Mouse (Mus musculus) midbrain, postnatal 0 days (tissue): ENCODE data around the gene Mab21l2. TPM values are rescaled to one million over a fixed set of nuclear protein-coding genes. Genes with fewer than 3 reads are reported as not detected.

Source experiments
- ATAC-seq: fragments of 200-750 bp; cut with Nextera tagmentation; 2 replicates; pipeline ENCODE4 v1.8.0; 2017; ENCODE audit warnings: moderate number of reproducible peaks, mild to moderate bottlenecking, moderate TSS enrichment, moderate library complexity; ENCODE audit not compliant: low FRiP score
- DNase-seq: peaks from one replicate; pipeline ENCODE4 v3.0.0-alpha.2; 2015; ENCODE audit warnings: low spot score
- H3K27ac ChIP-seq: fragments of 300-500 bp; sonication (generic); 2 replicates; pipeline ENCODE4 v1.5.1; 2014; ENCODE audit warnings: low read depth, mild to moderate bottlenecking, low read length, mixed read lengths
- H3K27me3 ChIP-seq: fragments of 300-500 bp; sonication (generic); 2 replicates; pipeline ENCODE4 v1.6.1; 2014; ENCODE audit warnings: low read length, control low read depth, mixed read lengths; ENCODE audit not compliant: insufficient read depth
- H3K36me3 ChIP-seq: fragments of 300-500 bp; sonication (generic); 2 replicates; pipeline ENCODE4 v1.6.1; 2014; ENCODE audit warnings: low read length, control low read depth, mixed read lengths; ENCODE audit not compliant: insufficient read depth
- H3K4me1 ChIP-seq: fragments of 300-500 bp; sonication (generic); 2 replicates; pipeline ENCODE4 v1.6.1; 2014; ENCODE audit warnings: mild to moderate bottlenecking, control low read depth, antibody characterized with exemption, low read length, mixed read lengths; ENCODE audit not compliant: insufficient read depth
- H3K4me2 ChIP-seq: fragments of 300-500 bp; sonication (generic); 2 replicates; pipeline ENCODE4 v1.6.1; 2014; ENCODE audit warnings: low read depth, mild to moderate bottlenecking, low read length, mixed read lengths; ENCODE audit not compliant: poor library complexity, severe bottlenecking
- H3K4me3 ChIP-seq: fragments of 300-500 bp; sonication (generic); 2 replicates; pipeline ENCODE4 v1.5.1; 2014; ENCODE audit warnings: low read depth, mild to moderate bottlenecking, low read length, moderate library complexity
- H3K9ac ChIP-seq: fragments of 300-500 bp; sonication (generic); replicated peaks from 2 replicates; pipeline ENCODE4 v1.6.1; 2014; ENCODE audit warnings: mild to moderate bottlenecking, low read length, moderate library complexity, mixed read lengths; ENCODE audit not compliant: poor library complexity, severe bottlenecking
- H3K9me3 ChIP-seq: fragments of 300-500 bp; sonication (generic); 2 replicates; pipeline ENCODE4 v1.6.1; 2016; ENCODE audit warnings: low read length, control low read depth
- CTCF ChIP-seq: IDR thresholded peaks from 2 replicates; pipeline ENCODE4 v1.5.1; 2016; ENCODE audit warnings: antibody characterized with exemption, mild to moderate bottlenecking
- WGBS: fragments of 180-500 bp; shearing (Covaris S2); extraction: QIAGEN DNeasy Blood & Tissue Kit; methylation state at CpG from one replicate; pipeline ENCODE4 v1.1.7; 2014; 5-methylcytosine and 5-hydroxymethylcytosine counted together
- polyA plus RNA-seq: library from polyadenylated mRNA; unstranded; fragments of >200 nt; fragmentation: Nextera tagmentation; extraction: Ambion mirVana; gene quantifications from 2 replicates; pipeline ENCODE4 v1.2.1, GENCODE M21; 2015
- total RNA-seq: library from RNA; depleted of rRNA; stranded (reverse); fragments of >200 nt; gene quantifications from 2 replicates; pipeline ENCODE4 v1.2.3, GENCODE M21; 2014

Gene Mab21l2
- total and polyA plus RNA-seq, 2 experiments from 2014 or later = 39.8 to 45.2 TPM

DNA sequence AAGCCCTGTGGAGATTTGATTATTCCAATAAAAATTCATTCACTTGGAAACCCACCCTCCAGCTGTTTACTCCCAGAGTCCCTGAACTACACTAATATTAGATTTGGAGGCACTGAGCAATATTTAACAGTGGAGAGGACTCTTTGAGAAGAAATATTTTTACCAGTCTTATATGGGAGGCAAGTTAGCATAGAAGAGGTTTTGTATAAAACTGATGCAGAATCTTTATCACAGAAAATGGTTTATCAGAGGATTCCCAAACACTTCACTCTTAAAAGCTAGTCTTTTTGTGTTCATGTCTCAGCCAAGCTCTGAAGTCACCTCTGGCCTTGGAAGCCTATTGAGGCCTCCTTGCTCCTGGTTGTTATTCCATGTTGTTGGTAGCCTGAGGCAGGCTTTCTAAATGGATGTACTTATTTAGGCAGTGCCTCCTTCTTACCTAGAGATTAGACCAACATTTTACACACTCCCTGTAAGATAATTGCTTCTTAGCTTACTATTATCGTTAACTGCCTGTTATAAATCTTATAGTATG, 6.5 kb downstream of the Mab21l2 start:
- H3K36me3 ChIP-seq = no peaks in the 10 kb centered on the region
- peak overlapping the region; percentile 36 for H3K4me2 ChIP-seq
- no peak for TF ChIP-seq CTCF
- ATAC-seq = no peak
- H3K27me3 ChIP-seq = no peaks in the 10 kb centered on the region
- no peaks in the 10 kb centered on the region for H3K4me1 ChIP-seq
- no peak for DNase-seq
- WGBS = 34% methylated on average over 1 of the region's 1 CpGs
- no peak overlapping the region for H3K27ac ChIP-seq
- H3K9me3 ChIP-seq = no peaks in the 10 kb centered on the region
- H3K4me3 ChIP-seq = peak overlapping the region; percentile 21; the same call in 1 of the 2 replicates
- no peak overlapping the region for H3K9ac ChIP-seq

DNA sequence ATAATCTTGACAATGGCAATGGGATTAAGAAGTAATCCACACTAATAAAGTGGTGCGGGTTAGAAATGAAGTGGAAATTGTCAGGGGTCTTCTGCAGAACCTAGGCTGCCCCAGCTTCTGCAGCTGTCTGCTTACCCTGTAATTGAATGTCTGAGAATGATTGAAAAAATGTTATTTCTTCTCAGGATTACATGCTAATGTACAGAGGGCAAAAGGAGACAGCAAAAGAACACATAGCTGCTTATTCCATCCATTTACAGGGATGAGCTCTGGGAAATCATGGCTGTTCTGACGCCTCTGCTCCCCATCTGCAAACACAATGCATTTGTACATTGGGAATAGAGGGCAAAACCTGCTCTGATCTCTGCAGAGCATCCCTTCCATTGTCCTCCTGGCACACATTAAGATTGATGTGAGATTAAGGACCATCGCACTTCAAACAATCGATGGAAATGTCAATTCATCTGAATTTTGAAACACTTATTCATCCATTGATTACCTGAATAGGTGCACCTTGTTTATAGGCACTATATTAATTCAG, 7.3 kb downstream of the Mab21l2 start:
- no peaks in the 10 kb centered on the region for H3K4me1 ChIP-seq
- TF ChIP-seq CTCF = no peak
- DNase-seq (no peak), ATAC-seq (no peak)
- no peaks in the 10 kb centered on the region for H3K36me3 ChIP-seq
- no peaks in the 10 kb centered on the region for H3K9me3 ChIP-seq
- H3K4me3 ChIP-seq = peak overlapping the region; percentile 12
- H3K27ac ChIP-seq = peak overlapping the region; percentile 38; the same call in 1 of the 2 replicates
- H3K27me3 ChIP-seq = no peaks in the 10 kb centered on the region
- H3K4me2 ChIP-seq = peak overlapping the region; percentile 36
- no peak overlapping the region for H3K9ac ChIP-seq
- 41% methylated on average over 4 of the region's 4 CpGs for WGBS

DNA sequence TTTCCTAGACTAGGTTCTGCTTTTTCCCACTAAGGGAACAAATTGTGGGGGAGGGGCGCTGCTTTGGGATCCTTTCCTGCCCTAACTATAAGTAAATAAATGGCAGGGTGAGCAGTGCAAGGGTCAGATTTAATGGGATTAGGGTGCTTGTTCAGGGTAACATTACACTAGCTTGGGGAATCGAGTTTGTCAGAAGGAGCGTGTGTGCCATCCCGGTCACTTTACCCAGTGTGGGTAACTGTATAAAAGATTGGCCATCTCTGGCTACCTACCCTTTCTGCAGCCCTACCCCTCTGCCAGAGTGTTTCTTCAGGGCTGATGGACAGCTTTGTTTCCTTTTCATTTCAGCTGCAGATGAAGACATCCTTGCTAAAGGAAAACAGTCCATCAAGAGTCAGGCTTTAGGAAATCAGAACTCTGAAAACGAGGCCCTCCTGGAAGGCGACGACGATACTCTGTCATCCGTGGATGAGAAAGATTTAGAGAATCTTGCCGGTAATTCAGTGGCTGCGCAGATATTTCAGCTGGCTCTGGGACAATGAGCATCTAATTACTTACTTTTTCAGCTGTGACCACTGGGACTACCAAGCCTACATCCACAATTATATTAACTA, 8.8 kb downstream of the Mab21l2 start:
- Histone ChIP-seq H3K27ac (no peak overlapping the region), H3K4me1 (no peaks in the 10 kb centered on the region), H3K27me3 (no peaks in the 10 kb centered on the region), H3K4me2 (peak overlapping the region; percentile 36), H3K9me3 (no peaks in the 10 kb centered on the region), H3K4me3 (no peak overlapping the region), H3K36me3 (no peaks in the 10 kb centered on the region), H3K9ac (no peak overlapping the region)
- DNase-seq (no peak), ATAC-seq (no peak)
- TF ChIP-seq CTCF = no peak
- WGBS = 27% methylated on average over 11 of the region's 11 CpGs

DNA sequence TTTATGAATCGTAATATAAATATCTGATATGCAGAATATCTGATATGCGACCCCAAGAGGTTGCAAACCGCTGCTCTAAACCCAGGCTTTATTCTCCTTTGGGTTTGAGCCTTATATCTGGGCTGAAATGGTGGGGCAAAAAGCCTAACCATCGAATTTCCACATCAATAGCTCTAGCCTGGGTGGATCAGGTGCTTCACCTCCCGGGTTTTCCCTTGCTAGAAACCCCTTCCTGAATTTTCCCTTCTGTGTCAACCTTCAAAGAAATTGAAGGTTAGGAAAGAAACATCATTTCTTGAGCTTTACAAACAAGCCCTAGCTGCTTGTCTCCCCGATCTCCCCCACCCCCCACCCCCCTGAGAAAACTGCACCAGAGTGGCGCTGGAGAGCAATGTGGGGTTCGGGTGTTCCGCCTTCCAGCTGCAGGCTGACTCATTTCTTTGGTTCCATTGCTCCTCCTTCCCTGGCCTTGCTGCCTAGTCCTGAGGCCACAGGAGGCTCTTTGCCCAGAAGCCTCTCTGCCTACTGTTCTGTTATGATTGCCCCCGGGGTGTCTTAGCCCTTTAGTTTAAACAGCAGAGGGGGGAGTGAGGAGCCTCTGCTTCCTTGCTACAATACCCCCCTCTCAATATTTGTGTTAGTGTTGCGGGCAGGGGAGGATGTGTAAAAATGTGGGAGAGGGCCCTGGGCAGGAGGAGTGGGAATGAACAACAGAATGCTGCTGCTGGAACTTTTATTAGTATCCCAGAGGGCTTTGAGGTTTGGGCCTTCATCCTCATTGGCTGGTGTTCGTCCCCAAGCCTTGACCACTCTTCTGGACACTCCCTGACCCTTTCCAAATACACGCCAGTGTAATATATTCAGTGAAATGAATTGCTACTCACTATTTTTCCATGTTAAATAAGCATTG, 9.5 kb downstream of the Mab21l2 start:
- H3K9me3 ChIP-seq = no peaks in the 10 kb centered on the region

DNA sequence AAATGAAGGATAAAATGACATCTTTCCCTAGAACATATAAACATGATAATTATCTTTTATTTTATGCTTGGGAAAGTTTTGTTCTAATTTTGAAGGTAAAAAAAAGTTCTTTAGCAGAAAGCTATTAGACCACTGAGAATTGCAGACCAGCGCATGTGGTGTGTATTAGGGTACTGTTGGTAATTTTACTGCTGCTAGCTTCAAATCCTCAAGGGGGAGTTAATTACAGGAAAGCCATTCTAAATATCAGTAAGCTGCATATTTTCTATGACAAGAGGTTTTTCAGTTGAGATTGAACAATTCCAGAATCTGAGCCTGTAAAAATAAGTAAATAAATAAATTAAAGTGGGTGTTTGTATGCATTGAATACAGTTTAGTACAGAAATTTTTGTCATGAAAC, 11.7 kb downstream of the Mab21l2 start:
- Histone ChIP-seq H3K27ac (no peak overlapping the region), H3K4me2 (no peak overlapping the region), H3K27me3 (no peaks in the 10 kb centered on the region), H3K9me3 (no peaks in the 10 kb centered on the region), H3K4me3 (no peak overlapping the region), H3K9ac (no peak overlapping the region), H3K4me1 (no peaks in the 10 kb centered on the region), H3K36me3 (no peaks in the 10 kb centered on the region)
- ATAC-seq (no peak), DNase-seq (no peak)
- no peak for TF ChIP-seq CTCF
- WGBS = 83% methylated on average over 1 of the region's 1 CpGs

More for the DNA sequence above, 9.5 kb downstream of the Mab21l2 start:
- Histone ChIP-seq H3K36me3 (no peaks in the 10 kb centered on the region), H3K4me1 (no peaks in the 10 kb centered on the region), H3K27ac (no peak overlapping the region), H3K4me2 (no peak overlapping the region), H3K9ac (no peak overlapping the region), H3K27me3 (no peaks in the 10 kb centered on the region), H3K4me3 (no peak overlapping the region)
- ATAC-seq (no peak; the same call in 1 of the 2 replicates), DNase-seq (no peak)
- WGBS = 20% methylated on average over 13 of the region's 13 CpGs
- peak; percentile 21; the same call in 1 of the 2 replicates for TF ChIP-seq CTCF
